Comparison of ENCODE assay signal across 16 mouse cellular contexts in the genomic region with DNA sequence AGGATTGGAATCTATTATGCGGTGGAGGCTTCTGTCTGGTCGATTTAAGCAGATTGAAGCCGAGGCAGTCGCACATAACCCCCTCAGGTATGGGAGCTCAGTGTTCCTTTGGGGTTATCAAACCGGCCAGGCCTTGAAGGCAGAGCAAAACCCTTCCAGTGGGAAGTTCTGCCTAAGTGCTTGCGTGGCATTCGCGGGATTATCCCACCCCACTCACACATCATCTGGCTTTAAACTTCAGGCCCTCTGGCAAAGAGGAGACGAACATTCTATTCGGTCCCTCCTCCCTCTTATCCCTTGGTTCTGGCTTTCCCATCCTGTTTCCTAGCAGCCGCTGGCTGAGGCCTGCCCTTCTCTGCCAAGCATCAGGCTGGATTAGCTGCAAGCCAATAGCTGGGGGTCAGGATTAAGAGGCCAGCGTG.
A peak's percentile ranks its signal among the peaks of the same experiment; 100 is the strongest.
DNase-seq lines count a peak whose midpoint lies in the region; ATAC-seq lines count a peak whose summit lies in the region.
"Had no signal": no experiment of that assay in that cellular context is flagged by ENCODE, and none has a peak within 500 bp of the region (broad histone marks: within the 10 kb centered on the region; RNA-seq: fewer than 3 reads in every experiment).

No protein-coding gene starts in this region.

- DNase-seq in neural tube, embryonic 10.5 days (ENCODE audit: extremely low spot score, low spot score): no peak
- DNase-seq in spleen, adult 12 weeks (ENCODE audit: low spot score): no peak
- DNase-seq in ovary, adult 18-20 months (ENCODE audit: low spot score): no peak
- DNase-seq in gastrocnemius, postnatal 36 days: no peak
- DNase-seq: adrenal gland, postnatal 25 days; cerebellum, postnatal 36 days; kidney, postnatal 14 days; lung, postnatal 4 days; spleen, adult 18-20 months; thymus, postnatal 36 days had no signal

- no peaks in the 10 kb centered on the region for H3K27me3 ChIP-seq in neural tube, embryonic 14.5 days (ENCODE audit: control insufficient read depth, insufficient read depth, low read length)
- H3K27me3 ChIP-seq in hindbrain, embryonic 13.5 days: no peaks in the 10 kb centered on the region
- H3K27me3 ChIP-seq in midbrain, embryonic 15.5 days (replicated peaks): no peaks in the 10 kb centered on the region
- H3K27me3 ChIP-seq: limb, embryonic 12.5 days had no signal

- intact Hi-C loops in gastrocnemius, postnatal 36 days (cut with DNase I): no loop called here

- WGBS in neural tube, embryonic 14.5 days: 45% methylated on average over 12 of the region's 12 CpGs
- WGBS in hindbrain, embryonic 13.5 days: 34% methylated on average over 12 of the region's 12 CpGs
- WGBS in midbrain, embryonic 15.5 days: 6% methylated on average over 12 of the region's 12 CpGs

- H3K4me3 ChIP-seq in neural tube, embryonic 14.5 days (ENCODE audit: low read depth, low read length): no peak overlapping the region
- H3K4me3 ChIP-seq in hindbrain, embryonic 13.5 days: no peak overlapping the region
- H3K4me3 ChIP-seq in midbrain, embryonic 15.5 days: no peak overlapping the region
- H3K4me3 ChIP-seq: limb, embryonic 12.5 days had no signal

- ATAC-seq in neural tube, embryonic 14.5 days (ENCODE audit: low read depth): peak; percentile 56; the same call in 1 of the 2 replicates
- ATAC-seq in hindbrain, embryonic 13.5 days (ENCODE audit: low FRiP score): 0 out of 2 replicates have a peak, but pooled peaks have one; percentile 39
- peak; percentile 92 for ATAC-seq in midbrain, embryonic 15.5 days (replicated peaks)
- ATAC-seq: intestine, postnatal 0 days had no signal

- no peak overlapping the region for H3K9ac ChIP-seq in neural tube, embryonic 14.5 days (replicated peaks; ENCODE audit: low read depth, low read length)
- no peak overlapping the region for H3K9ac ChIP-seq in hindbrain, embryonic 13.5 days
- no peak overlapping the region for H3K9ac ChIP-seq in midbrain, embryonic 15.5 days
- H3K9ac ChIP-seq: limb, embryonic 12.5 days had no signal

- H3K27ac ChIP-seq in neural tube, embryonic 14.5 days (ENCODE audit: low read depth, low read length): no peak overlapping the region
- H3K27ac ChIP-seq in hindbrain, embryonic 13.5 days: no peak overlapping the region
- peak overlapping the region; percentile 62 for H3K27ac ChIP-seq in midbrain, embryonic 15.5 days
- H3K27ac ChIP-seq: limb, embryonic 12.5 days had no signal

- H3K4me1 ChIP-seq in neural tube, embryonic 14.5 days (ENCODE audit: control insufficient read depth, insufficient read depth, low read length): no peaks in the 10 kb centered on the region
- H3K4me1 ChIP-seq in hindbrain, embryonic 13.5 days (replicated peaks): peaks cover 9% of the 10 kb centered on the region
- peaks cover 15% of the 10 kb centered on the region for H3K4me1 ChIP-seq in midbrain, embryonic 15.5 days
- H3K4me1 ChIP-seq: limb, embryonic 12.5 days had no signal

- H3K9me3 ChIP-seq in neural tube, embryonic 14.5 days (ENCODE audit: control insufficient read depth, low read length): no peaks in the 10 kb centered on the region
- H3K9me3 ChIP-seq in hindbrain, embryonic 13.5 days: no peaks in the 10 kb centered on the region
- no peaks in the 10 kb centered on the region for H3K9me3 ChIP-seq in midbrain, embryonic 15.5 days
- H3K9me3 ChIP-seq: limb, embryonic 12.5 days had no signal

- no peak overlapping the region for H3K4me2 ChIP-seq in neural tube, embryonic 14.5 days (ENCODE audit: low read depth, low read length)
- H3K4me2 ChIP-seq in hindbrain, embryonic 13.5 days: no peak overlapping the region
- no peak overlapping the region for H3K4me2 ChIP-seq in midbrain, embryonic 15.5 days
- H3K4me2 ChIP-seq: limb, embryonic 12.5 days had no signal

- no peaks in the 10 kb centered on the region for H3K36me3 ChIP-seq in neural tube, embryonic 14.5 days (ENCODE audit: control insufficient read depth, insufficient read depth, low read length)
- H3K36me3 ChIP-seq in hindbrain, embryonic 13.5 days: no peaks in the 10 kb centered on the region
- H3K36me3 ChIP-seq in midbrain, embryonic 15.5 days (replicated peaks): no peaks in the 10 kb centered on the region
- H3K36me3 ChIP-seq: G1E; limb, embryonic 12.5 days had no signal

Comparison
In these comparisons a context has a peak if more than half of its experiments do, and no peak if none do; other contexts are left out.
1. ATAC-seq: peak in every context shown above with its lines; median percentile 92 in midbrain, embryonic 15.5 days; 56 in neural tube, embryonic 14.5 days; 39 in hindbrain, embryonic 13.5 days.